Mouse (Mus musculus) kidney, postnatal 10 days (tissue): ENCODE results near the gene Pnkd.

Source experiments
- DNase-seq: peaks from one replicate; pipeline ENCODE4 v3.0.0; 2021; ENCODE audit warnings: mixed read lengths

Gene Pnkd

GRCm38 (mm10) chr1:74278988-74279387, 5.7 kb upstream of the Pnkd start:
- no peak for DNase-seq

GRCm38 (mm10) chr1:74280591-74281325, 4.0 kb upstream of the Pnkd start:
- no peak for DNase-seq

DNA sequence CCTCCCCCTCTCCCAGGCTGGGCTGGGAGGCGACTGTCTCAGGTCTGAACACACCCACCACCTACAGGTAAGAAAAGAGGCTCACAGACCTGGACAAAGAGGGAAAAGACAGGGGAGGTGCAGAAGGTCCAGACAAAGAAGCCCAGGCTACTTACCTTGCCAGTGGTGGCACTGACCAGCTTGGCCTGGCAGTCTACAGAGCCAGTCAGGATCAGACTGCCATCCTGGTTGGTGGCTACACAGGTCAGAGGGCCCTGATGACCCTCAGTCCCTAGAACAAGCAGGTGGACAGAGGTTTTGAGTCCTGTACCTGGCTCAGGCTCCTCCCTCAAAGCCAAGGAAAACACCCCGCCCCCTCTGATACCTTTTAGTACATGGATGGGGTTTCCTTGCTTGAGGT, 3.4 kb upstream of the Pnkd start:
- no peak for DNase-seq

- DNase-seq = no peak
These were observed 2.8 kb upstream of the Pnkd start for GRCm38 (mm10) chr1:74281886-74282285.

GRCm38 (mm10) chr1:74282896-74283625, 1.7 kb upstream of the Pnkd start:
- no peak for DNase-seq

GRCm38 (mm10) chr1:74283686-74284463, 855 bp upstream of the Pnkd start:
- DNase-seq = peak; percentile 84

- no peak for DNase-seq
These were observed 681 bp downstream of the Pnkd start for GRCm38 (mm10) chr1:74285212-74286010.

GRCm38 (mm10) chr1:74286869-74287607, 2.3 kb downstream of the Pnkd start:
- peak; percentile 52 for DNase-seq

DNA sequence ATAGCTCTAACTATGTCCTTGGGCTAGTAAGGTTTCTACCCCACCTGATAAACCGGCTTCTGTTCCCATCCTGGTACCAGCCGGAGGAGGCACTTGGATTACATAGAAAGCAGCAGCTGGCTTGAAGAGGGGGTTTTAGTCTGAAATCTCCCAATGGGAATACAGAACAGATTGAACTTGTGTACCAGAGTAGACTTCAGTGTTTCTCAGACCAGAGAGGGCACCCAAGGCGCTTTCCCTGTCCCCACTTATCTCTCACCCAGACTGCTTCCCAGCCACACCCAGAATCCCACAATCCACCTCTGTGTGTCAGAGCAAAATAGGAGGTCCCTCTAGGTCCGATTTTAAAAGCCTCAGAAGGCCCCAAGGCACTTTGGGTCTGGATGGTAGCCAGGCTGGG, 3.6 kb downstream of the Pnkd start:
- no peak for DNase-seq

GRCm38 (mm10) chr1:74289248-74289647, 4.5 kb downstream of the Pnkd start:
- no peak for DNase-seq

GRCm38 (mm10) chr1:74289740-74290139, 5.0 kb downstream of the Pnkd start:
- no peak for DNase-seq

DNA sequence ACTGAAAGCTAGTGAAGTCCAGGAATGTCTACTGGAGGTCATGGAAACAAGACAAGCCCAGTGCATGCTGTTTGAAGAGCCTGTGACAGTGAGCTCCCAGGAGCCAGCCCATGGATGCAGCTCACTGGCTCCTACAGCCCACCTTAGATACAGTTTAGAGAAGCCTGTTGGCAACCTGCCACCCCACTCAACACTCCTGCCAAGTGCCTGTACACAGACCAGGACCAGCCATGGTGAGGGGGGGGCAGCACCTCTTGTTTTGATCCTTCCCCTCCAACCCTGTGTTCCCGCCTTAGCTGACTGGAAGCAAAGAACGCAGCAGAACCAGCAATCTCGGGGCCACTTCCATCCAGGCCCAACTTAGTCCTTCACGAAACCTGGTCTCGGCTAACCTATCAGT, 5.4 kb downstream of the Pnkd start:
- DNase-seq = peak; percentile 54

DNA sequence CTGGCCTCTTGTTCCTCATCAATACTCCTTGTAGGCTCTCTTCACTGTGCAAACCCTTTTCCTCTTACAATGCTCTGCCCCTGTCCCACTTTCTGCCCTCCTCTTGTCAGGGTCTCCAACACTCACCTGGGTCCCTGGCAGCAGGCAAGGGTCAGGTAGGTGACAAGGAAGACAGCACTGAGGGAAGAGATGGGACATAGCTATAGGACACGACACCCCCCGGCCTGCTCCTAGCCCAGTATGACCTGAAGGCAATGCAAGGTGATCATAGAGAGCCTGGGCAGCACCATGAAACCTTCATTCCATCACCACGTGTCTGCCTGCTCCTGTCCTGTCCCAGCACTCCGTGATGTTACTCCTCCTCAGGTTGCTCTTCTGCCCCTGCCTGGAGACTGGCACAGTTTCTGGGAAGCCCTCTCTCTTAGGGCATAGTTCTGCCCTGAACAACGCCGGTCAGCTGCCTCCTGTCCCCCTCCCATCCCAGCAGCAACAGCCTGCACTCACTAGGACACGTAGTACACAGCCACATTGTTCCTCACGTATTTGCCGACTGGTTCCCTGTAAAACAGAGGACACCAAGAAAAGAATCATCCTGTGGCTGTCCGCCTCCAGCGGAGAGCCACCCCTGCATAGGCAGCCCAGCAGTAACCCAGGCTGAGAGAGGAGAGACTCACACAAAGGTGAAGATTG, 7.7 kb downstream of the Pnkd start:
- no peak for DNase-seq

GRCm38 (mm10) chr1:74293306-74293960, 8.7 kb downstream of the Pnkd start:
- DNase-seq = peak; percentile 22

GRCm38 (mm10) chr1:74294090-74294643, 9.4 kb downstream of the Pnkd start:
- DNase-seq = peak; percentile 14

GRCm38 (mm10) chr1:74294733-74295455, 10.2 kb downstream of the Pnkd start:
- no peak for DNase-seq

GRCm38 (mm10) chr1:74295456-74296171, 10.9 kb downstream of the Pnkd start:
- DNase-seq = peak; percentile 92

DNA sequence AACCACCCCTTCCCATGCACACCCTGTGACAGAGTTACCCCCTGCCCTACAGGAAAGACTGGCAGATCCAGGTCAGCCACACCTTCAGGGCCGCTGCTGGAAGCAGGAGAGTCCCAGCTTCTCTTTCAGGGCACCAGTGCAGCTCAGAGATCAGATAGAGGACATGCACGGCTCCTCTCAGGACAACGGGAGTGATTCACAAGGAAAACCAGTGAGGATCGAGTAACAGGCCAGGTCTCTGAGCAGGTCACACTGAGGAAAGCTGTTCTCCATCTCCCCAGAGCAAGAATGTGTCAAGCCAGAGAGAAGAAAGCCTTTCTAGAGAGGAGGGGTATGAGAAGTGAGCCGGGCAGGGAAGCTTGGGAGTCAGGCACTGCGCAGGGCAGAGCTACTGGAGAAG, 11.7 kb downstream of the Pnkd start:
- peak; percentile 33 for DNase-seq

DNA sequence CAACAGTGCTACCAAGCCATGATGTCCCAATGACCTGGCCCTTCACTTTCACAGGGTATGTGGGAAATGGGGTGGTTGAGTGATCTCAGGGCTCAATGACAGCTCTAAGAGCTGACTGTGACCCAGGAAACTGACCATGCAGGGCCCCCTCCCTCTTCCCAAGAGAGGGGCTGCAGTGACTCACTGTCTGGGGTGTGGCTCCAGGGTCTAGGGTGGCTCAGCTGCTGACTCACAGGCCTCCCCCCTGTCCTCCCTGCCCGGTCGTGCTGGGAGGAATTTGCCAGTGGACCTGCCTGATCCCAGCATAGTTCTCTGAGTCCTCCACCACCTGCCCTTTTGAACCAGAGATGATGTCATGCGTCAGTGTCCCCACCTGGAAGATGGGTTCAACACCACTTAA, 12.5 kb downstream of the Pnkd start:
- DNase-seq = peak; percentile 56
